Mouse (Mus musculus) embryonic facial prominence, embryonic 13.5 days (tissue): ENCODE data around the gene Xlr3a. TPM values are rescaled to one million over a fixed set of nuclear protein-coding genes. Genes with fewer than 3 reads are reported as not detected.
"Not testable (repeated sequence)": the region's sequence is repeated elsewhere in the genome, so short reads cannot be mapped to it uniquely, and the experiment has no call there.

Source experiments
- ATAC-seq: fragments of 200-750 bp; cut with Nextera tagmentation; 2 replicates; pipeline ENCODE4 v1.8.0; 2017; ENCODE audit warnings: low read depth; ENCODE audit not compliant: insufficient number of reproducible peaks, insufficient read depth, low FRiP score, low TSS enrichment
- H3K27ac ChIP-seq: fragments of 300-500 bp; sonication (generic); 2 replicates; pipeline ENCODE4 v1.5.1; 2015; ENCODE audit warnings: moderate library complexity, mild to moderate bottlenecking, inconsistent platforms
- H3K27me3 ChIP-seq: fragments of 300-500 bp; sonication (generic); 2 replicates; pipeline ENCODE4 v1.6.1; 2015; ENCODE audit warnings: mild to moderate bottlenecking, inconsistent platforms
- H3K36me3 ChIP-seq: fragments of 300-500 bp; sonication (generic); 2 replicates; pipeline ENCODE4 v1.6.1; 2015; ENCODE audit warnings: mild to moderate bottlenecking, inconsistent platforms
- H3K4me1 ChIP-seq: fragments of 300-500 bp; sonication (generic); 2 replicates; pipeline ENCODE4 v1.6.1; 2015; ENCODE audit warnings: inconsistent platforms
- H3K4me2 ChIP-seq: fragments of 300-500 bp; sonication (generic); 2 replicates; pipeline ENCODE4 v1.6.1; 2015; ENCODE audit warnings: moderate library complexity, mild to moderate bottlenecking, inconsistent platforms
- H3K4me3 ChIP-seq: fragments of 300-500 bp; sonication (generic); 2 replicates; pipeline ENCODE4 v1.5.1; 2015; ENCODE audit warnings: mild to moderate bottlenecking, inconsistent platforms
- H3K9ac ChIP-seq: fragments of 300-500 bp; sonication (generic); 2 replicates; pipeline ENCODE4 v1.6.1; 2015; ENCODE audit warnings: mild to moderate bottlenecking, inconsistent platforms
- H3K9me3 ChIP-seq: fragments of 300-500 bp; sonication (generic); 2 replicates; pipeline ENCODE4 v1.6.1; 2016; ENCODE audit warnings: inconsistent platforms
- WGBS: fragments of 180-500 bp; shearing (Covaris S2); methylation state at CpG from one replicate; pipeline ENCODE4 v1.1.7; 2015; ENCODE audit warnings: mixed read lengths; 5-methylcytosine and 5-hydroxymethylcytosine counted together
- polyA plus RNA-seq: library from polyadenylated mRNA; unstranded; fragments of >200 nt; fragmentation: Nextera tagmentation; extraction: Ambion mirVana; gene quantifications from 2 replicates; pipeline ENCODE4 v1.2.1, GENCODE M21; 2015

Xlr3a gene
- 1.5 and 2.7 TPM in 2 replicates for polyA plus RNA-seq

GRCm38 (mm10) chrX:73096941-73097508 lies at the start of gene Xlr3a:
Gene Xlr3a (minus strand): TSS chrX:73097095.
- not testable (repeated sequence) for H3K36me3 ChIP-seq, H3K27me3 ChIP-seq, H3K4me3 ChIP-seq, H3K4me2 ChIP-seq, H3K9ac ChIP-seq, H3K9me3 ChIP-seq, ATAC-seq, H3K4me1 ChIP-seq, H3K27ac ChIP-seq
- WGBS, result 76% methylated on average over 13 of the region's 13 CpGs

GRCm38 (mm10) chrX:73143218-73143618 lies 46.3 kb upstream of the Xlr3a start:
- H3K36me3 ChIP-seq, H3K4me2 ChIP-seq, ATAC-seq, H3K9ac ChIP-seq, H3K27me3 ChIP-seq, H3K4me3 ChIP-seq, H3K4me1 ChIP-seq, H3K27ac ChIP-seq, H3K9me3 ChIP-seq: not testable (repeated sequence)
- no CpG with 5 or more reads among the region's 7 CpGs for WGBS

GRCm38 (mm10) chrX:73122859-73123829 lies 26.2 kb upstream of the Xlr3a start:
- H3K36me3 ChIP-seq, H3K9ac ChIP-seq, H3K27ac ChIP-seq, ATAC-seq, H3K9me3 ChIP-seq, H3K27me3 ChIP-seq, H3K4me1 ChIP-seq, H3K4me2 ChIP-seq, H3K4me3 ChIP-seq: not testable (repeated sequence)
- no CpG with 5 or more reads among the region's 12 CpGs for WGBS

DNA sequence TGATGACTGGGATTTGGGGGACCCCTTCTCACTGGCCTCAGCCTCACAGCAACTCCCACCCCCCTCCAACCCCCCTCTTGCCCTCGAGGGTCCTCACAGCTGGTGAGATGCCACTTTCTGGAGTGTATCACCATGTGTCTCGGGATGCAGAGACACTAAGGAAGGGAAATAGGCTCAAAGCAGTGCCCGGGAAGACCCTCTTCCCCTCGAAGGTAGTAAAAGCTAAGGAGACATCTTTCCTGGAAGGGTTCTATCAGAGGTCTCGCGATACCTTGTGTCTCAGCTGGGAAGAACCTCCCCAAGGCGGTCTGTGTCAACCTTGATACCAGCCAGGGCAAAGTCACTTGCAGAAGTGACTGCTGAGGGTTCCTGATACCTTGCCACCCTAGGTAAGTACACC lies 19.9 kb upstream of the Xlr3a start, which contains the start of gene Gm14685:
Gm14685 (plus strand) TSS at position 301 of the 400 bp plus-strand sequence.
- not testable (repeated sequence) for H3K9ac ChIP-seq, H3K27me3 ChIP-seq, H3K4me1 ChIP-seq, H3K36me3 ChIP-seq, ATAC-seq, H3K4me2 ChIP-seq, H3K4me3 ChIP-seq, H3K27ac ChIP-seq, H3K9me3 ChIP-seq
- WGBS, result no CpG with 5 or more reads among the region's 7 CpGs

- not testable (repeated sequence) for H3K9me3 ChIP-seq, H3K36me3 ChIP-seq, H3K9ac ChIP-seq, H3K27me3 ChIP-seq, H3K27ac ChIP-seq, H3K4me1 ChIP-seq, ATAC-seq, H3K4me2 ChIP-seq, H3K4me3 ChIP-seq
- WGBS, result 79% methylated on average over 19 of the region's 19 CpGs
Observed at GRCm38 (mm10) chrX:73082267-73083055, 14.4 kb downstream of the Xlr3a start, which contains the start of gene Xlr4a. Gene Xlr4a (minus strand): TSS chrX:73082478.

DNA sequence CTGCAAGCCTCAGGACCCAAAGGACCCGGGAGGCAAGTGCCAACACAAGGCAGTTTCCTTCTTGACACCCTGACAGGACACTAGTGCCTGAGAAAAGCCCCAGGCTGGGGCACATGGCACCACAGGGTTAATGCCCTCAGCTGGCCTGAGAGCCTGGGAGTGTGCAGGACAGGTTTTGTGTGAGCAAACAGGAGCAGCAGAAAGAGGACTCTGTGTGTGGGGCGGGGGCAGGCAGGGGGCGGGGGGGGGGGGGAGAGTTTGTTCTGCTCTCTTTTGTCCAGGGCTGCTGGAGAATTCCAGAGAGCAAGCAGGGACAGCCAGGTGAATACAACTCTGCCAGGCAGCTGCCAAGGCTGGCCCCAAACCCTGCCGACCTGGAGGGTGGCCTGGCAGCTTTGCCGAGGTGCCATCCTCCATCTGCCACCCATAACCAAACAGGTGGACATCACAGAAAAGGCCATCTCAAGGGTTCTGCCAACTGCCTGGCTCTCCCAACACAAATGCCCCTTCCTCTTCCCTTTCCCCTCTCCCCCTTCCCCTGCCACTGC lies 30.1 kb downstream of the Xlr3a start:
- H3K27me3 ChIP-seq, result peaks cover 18% of the 10 kb centered on the region; the same call in 1 of the 2 replicates
- H3K9me3 ChIP-seq, H3K9ac ChIP-seq, H3K36me3 ChIP-seq, H3K27ac ChIP-seq, ATAC-seq, H3K4me3 ChIP-seq, H3K4me1 ChIP-seq, H3K4me2 ChIP-seq: not testable (repeated sequence)
- 57% methylated on average over 4 of the region's 5 CpGs for WGBS

- Histone ChIP-seq H3K27ac (no peak within 1 kb of the TSS), H3K4me1 (no peaks in the 10 kb centered on the region), H3K4me2 (peak within 1 kb of the TSS; percentile 56), H3K27me3 (peaks cover 18% of the 10 kb centered on the region; the same call in 1 of the 2 replicates), H3K4me3 (peak within 1 kb of the TSS; percentile 31), H3K36me3 (no peaks in the 10 kb centered on the region), H3K9ac (peak within 1 kb of the TSS; percentile 55; the same call in 1 of the 2 replicates), H3K9me3 (no peaks in the 10 kb centered on the region)
- no peak for ATAC-seq
- WGBS, result 26% methylated on average over 7 of the region's 7 CpGs
Observed at GRCm38 (mm10) chrX:73064415-73064793, 32.5 kb downstream of the Xlr3a start, which contains the start of gene Pnma3. Gene Pnma3 (plus strand): TSS chrX:73064787.

GRCm38 (mm10) chrX:73063512-73064414 lies 33.1 kb downstream of the Xlr3a start:
- H3K4me2 ChIP-seq, result peak overlapping the region; percentile 56
- peak overlapping the region; percentile 55; the same call in 1 of the 2 replicates for H3K9ac ChIP-seq
- ATAC-seq, result no peak; the same call in 1 of the 2 replicates

GRCm38 (mm10) chrX:73062323-73062722 lies 34.6 kb downstream of the Xlr3a start:
- ATAC-seq, result no peak
- H3K4me2 ChIP-seq, result no peak overlapping the region
- H3K27me3 ChIP-seq, result peaks cover 12% of the 10 kb centered on the region; the same call in 1 of the 2 replicates
- H3K27ac ChIP-seq, result no peak overlapping the region
- H3K4me3 ChIP-seq, result no peak overlapping the region
- no peaks in the 10 kb centered on the region for H3K9me3 ChIP-seq
- WGBS, result 44% methylated on average over 5 of the region's 5 CpGs
- H3K4me1 ChIP-seq, result no peaks in the 10 kb centered on the region
- no peak overlapping the region for H3K9ac ChIP-seq
- H3K36me3 ChIP-seq, result no peaks in the 10 kb centered on the region

More at GRCm38 (mm10) chrX:73063512-73064414, 33.1 kb downstream of the Xlr3a start:
- no peaks in the 10 kb centered on the region for H3K4me1 ChIP-seq
- peaks cover 18% of the 10 kb centered on the region; the same call in 1 of the 2 replicates for H3K27me3 ChIP-seq
- H3K9me3 ChIP-seq, result no peaks in the 10 kb centered on the region
- H3K36me3 ChIP-seq, result no peaks in the 10 kb centered on the region
- WGBS, result 36% methylated on average over 24 of the region's 24 CpGs
- peak overlapping the region; percentile 31 for H3K4me3 ChIP-seq
- no peak overlapping the region for H3K27ac ChIP-seq

DNA sequence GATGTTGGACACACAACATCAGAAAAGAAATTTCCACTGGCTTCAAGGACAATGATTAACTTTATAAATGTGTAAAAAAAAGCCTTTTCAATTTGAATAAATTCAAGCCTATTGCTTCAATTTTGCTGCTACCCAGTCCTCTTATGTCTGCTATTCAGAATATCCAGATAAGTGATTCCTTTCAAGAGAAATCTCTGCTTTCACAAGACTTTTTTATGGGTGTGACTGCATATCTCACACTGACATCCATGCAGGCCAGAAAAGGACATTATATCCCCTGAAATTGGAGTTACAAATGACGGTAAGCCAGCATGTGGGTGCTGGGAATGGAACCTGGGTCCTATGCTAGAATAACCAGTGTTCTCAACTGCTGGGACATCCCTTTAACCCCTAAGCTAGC lies 35.4 kb downstream of the Xlr3a start:
- no peak overlapping the region for H3K27ac ChIP-seq
- H3K4me2 ChIP-seq, result no peak overlapping the region
- no peak overlapping the region for H3K9ac ChIP-seq
- ATAC-seq, result no peak
- H3K4me3 ChIP-seq, result no peak overlapping the region
- peaks cover 12% of the 10 kb centered on the region; the same call in 1 of the 2 replicates for H3K27me3 ChIP-seq
- 78% methylated on average over 1 of the region's 1 CpGs for WGBS
- no peaks in the 10 kb centered on the region for H3K9me3 ChIP-seq
- H3K36me3 ChIP-seq, result no peaks in the 10 kb centered on the region
- no peaks in the 10 kb centered on the region for H3K4me1 ChIP-seq
